Mouse (Mus musculus) midbrain, embryonic 14.5 days (tissue): ENCODE data around the gene Ppp1r14d. TPM values are rescaled to one million over a fixed set of nuclear protein-coding genes. Genes with fewer than 3 reads are reported as not detected.

Experiments
- ATAC-seq: fragments of 200-750 bp; cut with Nextera tagmentation; 2 replicates; pipeline ENCODE4 v1.8.0; 2017; ENCODE audit warnings: moderate number of reproducible peaks, moderate library complexity; ENCODE audit not compliant: low FRiP score, low TSS enrichment
- DNase-seq: peaks from one replicate; pipeline ENCODE4 v3.0.0-alpha.2; 2015
- H3K27ac ChIP-seq: fragments of 300-500 bp; sonication (generic); replicated peaks from 2 replicates; pipeline ENCODE4 v1.5.1; 2014; ENCODE audit warnings: mild to moderate bottlenecking, low read depth, low read length, moderate library complexity
- H3K27me3 ChIP-seq: fragments of 300-500 bp; sonication (generic); 2 replicates; pipeline ENCODE4 v1.6.1; 2014; ENCODE audit warnings: low read length, control low read depth, mixed read lengths; ENCODE audit not compliant: control insufficient read depth, insufficient read depth
- H3K36me3 ChIP-seq: fragments of 300-500 bp; sonication (generic); 2 replicates; pipeline ENCODE4 v1.6.1; 2014; ENCODE audit warnings: low read length, control low read depth; ENCODE audit not compliant: control insufficient read depth, insufficient read depth
- H3K4me1 ChIP-seq: fragments of 300-500 bp; sonication (generic); 2 replicates; pipeline ENCODE4 v1.6.1; 2014; ENCODE audit warnings: mild to moderate bottlenecking, antibody characterized with exemption, low read length, control low read depth; ENCODE audit not compliant: control insufficient read depth, insufficient read depth
- H3K4me2 ChIP-seq: fragments of 300-500 bp; sonication (generic); 2 replicates; pipeline ENCODE4 v1.6.1; 2014; ENCODE audit warnings: mild to moderate bottlenecking, low read length, moderate library complexity
- H3K4me3 ChIP-seq: fragments of 300-500 bp; sonication (generic); replicated peaks from 2 replicates; pipeline ENCODE4 v1.5.1; 2014; ENCODE audit warnings: low read depth, low read length
- H3K9ac ChIP-seq: fragments of 300-500 bp; sonication (generic); replicated peaks from 2 replicates; pipeline ENCODE4 v1.6.1; 2014; ENCODE audit warnings: mild to moderate bottlenecking, low read length, moderate library complexity
- H3K9me3 ChIP-seq: fragments of 300-500 bp; sonication (generic); 2 replicates; pipeline ENCODE4 v1.6.1; 2016; ENCODE audit warnings: low read length, control low read depth, mixed read lengths; ENCODE audit not compliant: control insufficient read depth
- WGBS: fragments of 180-500 bp; shearing (Covaris S2); extraction: QIAGEN DNeasy Blood & Tissue Kit; methylation state at CpG from one replicate; pipeline ENCODE4 v1.1.7; 2014; 5-methylcytosine and 5-hydroxymethylcytosine counted together
- polyA plus RNA-seq: library from polyadenylated mRNA; unstranded; fragments of >200 nt; fragmentation: Nextera tagmentation; extraction: Ambion mirVana; gene quantifications from 2 replicates; pipeline ENCODE4 v1.2.1, GENCODE M21; 2014

Ppp1r14d gene
- polyA plus RNA-seq, 1 experiment from 2014 or later, result not detected

DNA sequence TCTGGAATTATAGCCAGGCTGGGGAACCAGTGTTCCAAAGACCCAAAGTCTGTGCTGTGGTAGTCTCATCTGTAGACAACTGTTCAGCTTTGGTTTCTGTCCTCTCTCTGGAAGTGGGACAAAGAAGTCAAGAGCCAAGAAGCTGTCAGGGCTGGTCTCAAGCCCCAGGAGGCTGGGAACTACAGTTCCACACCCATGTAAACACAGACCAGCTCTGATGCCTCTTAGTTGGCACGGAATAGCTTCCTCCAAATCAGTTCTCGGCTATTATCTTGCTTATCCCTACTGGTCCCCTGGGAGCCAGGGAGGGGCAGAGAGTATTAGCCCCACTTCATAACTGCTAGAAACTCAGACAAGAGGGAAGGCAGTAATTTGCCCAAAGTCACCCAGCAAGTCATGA is 31.6 kb upstream of the Ppp1r14d start:
- Histone ChIP-seq H3K4me3 (no peak overlapping the region), H3K27me3 (no peaks in the 10 kb centered on the region), H3K4me1 (no peaks in the 10 kb centered on the region), H3K4me2 (no peak overlapping the region), H3K27ac (no peak overlapping the region), H3K9me3 (no peaks in the 10 kb centered on the region), H3K9ac (no peak overlapping the region), H3K36me3 (no peaks in the 10 kb centered on the region)
- 59% methylated on average over 2 of the region's 2 CpGs for WGBS
- no peak for DNase-seq
- ATAC-seq, result no peak

DNA sequence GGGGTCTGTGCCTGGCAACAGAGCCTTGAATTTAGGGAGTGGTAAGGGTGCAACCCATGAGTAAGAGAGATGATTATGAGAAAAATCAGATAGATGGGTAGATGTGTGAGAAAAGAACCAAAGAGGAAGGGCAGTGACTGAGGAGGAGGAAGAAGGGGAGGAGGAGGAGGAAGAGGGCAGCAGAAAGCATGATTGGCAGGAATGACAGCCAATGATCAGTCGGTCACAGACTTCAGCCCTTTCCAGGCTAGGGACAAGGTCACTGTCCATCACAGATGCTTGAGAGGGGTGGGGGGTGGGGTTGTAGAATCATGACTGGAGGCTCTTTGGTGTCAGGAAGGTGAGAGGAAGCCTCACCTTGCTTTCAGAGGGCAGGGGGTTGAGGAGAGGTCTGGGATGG is 30.8 kb upstream of the Ppp1r14d start:
- Histone ChIP-seq H3K36me3 (no peaks in the 10 kb centered on the region), H3K27me3 (no peaks in the 10 kb centered on the region), H3K9ac (no peak overlapping the region), H3K27ac (no peak overlapping the region), H3K4me2 (no peak overlapping the region), H3K4me3 (no peak overlapping the region), H3K9me3 (no peaks in the 10 kb centered on the region), H3K4me1 (no peaks in the 10 kb centered on the region)
- DNase-seq (no peak), ATAC-seq (no peak)
- WGBS, result 88% methylated on average over 1 of the region's 1 CpGs

DNA sequence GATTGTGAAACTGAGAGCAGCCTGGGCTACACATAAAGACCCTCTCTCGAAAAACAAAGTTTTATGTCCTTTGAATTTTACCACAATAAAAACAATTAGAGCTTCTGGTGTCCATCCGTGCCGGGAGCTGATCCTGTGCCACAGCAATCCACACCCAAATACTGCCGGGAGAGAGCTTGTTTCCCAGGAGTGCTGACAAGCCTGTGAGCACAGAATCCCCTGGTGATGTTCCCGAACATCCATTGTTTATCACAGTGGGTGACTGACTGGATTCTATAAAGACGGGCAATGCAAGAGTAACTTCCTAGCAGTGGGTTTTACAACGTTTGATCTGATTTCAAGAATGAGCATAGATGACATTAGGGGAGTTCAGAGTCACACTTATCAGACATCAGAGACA is 25.3 kb upstream of the Ppp1r14d start:
- no peak overlapping the region for H3K9ac ChIP-seq
- H3K4me2 ChIP-seq, result no peak overlapping the region
- H3K36me3 ChIP-seq, result no peaks in the 10 kb centered on the region
- no peaks in the 10 kb centered on the region for H3K9me3 ChIP-seq
- H3K27me3 ChIP-seq, result peaks cover 5% of the 10 kb centered on the region; the same call in 1 of the 2 replicates
- 2% methylated on average over 7 of the region's 7 CpGs for WGBS
- DNase-seq (no peak), ATAC-seq (no peak)
- no peak overlapping the region for H3K4me3 ChIP-seq
- H3K4me1 ChIP-seq, result no peaks in the 10 kb centered on the region
- no peak overlapping the region for H3K27ac ChIP-seq

DNA sequence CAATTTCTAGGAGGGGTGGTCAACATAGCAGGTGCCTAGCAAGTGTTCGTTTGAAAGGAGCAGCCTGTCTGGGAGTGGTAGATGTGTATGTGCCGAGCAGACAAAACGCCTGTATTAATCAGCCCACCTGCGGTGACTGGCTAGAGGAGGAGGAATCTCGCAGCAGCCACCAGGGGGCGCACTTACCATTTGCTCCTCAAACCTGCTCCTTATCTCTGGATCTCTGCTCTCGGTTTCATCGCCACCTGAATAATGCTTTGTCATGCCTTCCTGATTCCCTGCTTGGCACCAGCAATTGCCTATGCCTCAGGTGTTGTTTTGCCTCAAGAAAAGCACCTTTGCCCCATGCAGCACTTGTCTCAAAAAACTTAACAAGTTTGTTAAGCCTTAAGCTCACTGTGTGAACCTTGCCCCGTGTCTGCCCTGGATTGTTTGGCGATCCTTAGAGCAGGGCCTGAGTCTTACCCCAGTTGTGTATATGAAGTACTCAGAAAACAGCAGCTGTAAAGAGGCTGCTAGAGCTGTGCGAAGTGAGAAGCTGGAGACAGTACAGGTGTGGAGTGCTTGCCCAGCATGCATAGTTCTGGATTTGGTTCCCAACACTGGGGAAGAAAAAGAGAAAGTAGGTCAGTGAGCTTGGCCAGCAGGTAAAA is 21.2 kb upstream of the Ppp1r14d start:
- no peaks in the 10 kb centered on the region for H3K36me3 ChIP-seq
- H3K4me2 ChIP-seq, result 0 out of 2 replicates have a peak overlapping the region, but pooled peaks have one; percentile 15
- DNase-seq (peak; percentile 91), ATAC-seq (peak; percentile 48; the same call in 1 of the 2 replicates)
- peaks cover 5% of the 10 kb centered on the region; the same call in 1 of the 2 replicates for H3K27me3 ChIP-seq
- no peak overlapping the region for H3K4me3 ChIP-seq
- no peak overlapping the region for H3K9ac ChIP-seq
- H3K27ac ChIP-seq, result no peak overlapping the region
- no peaks in the 10 kb centered on the region for H3K4me1 ChIP-seq
- WGBS, result 15% methylated on average over 11 of the region's 11 CpGs
- no peaks in the 10 kb centered on the region for H3K9me3 ChIP-seq

DNA sequence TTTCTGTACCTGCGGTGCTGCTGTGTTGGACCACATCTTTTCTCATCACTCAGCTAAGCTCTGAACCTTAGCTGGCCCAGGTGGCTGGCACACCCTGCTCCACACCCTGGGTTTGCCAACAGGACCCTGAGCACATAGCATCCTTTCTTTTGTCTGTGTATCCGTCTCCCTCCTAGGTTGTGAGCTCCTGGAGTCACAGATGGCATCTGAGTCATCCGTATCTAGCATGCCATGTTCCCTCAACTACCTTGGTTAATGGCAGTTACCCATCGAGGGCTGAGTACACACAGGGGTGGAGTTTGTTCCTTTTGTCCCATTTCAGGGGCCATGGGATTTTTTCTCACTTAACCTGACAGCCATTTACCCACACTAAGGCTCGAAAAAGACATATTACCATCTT is 20.7 kb upstream of the Ppp1r14d start:
- peaks cover 5% of the 10 kb centered on the region; the same call in 1 of the 2 replicates for H3K27me3 ChIP-seq
- DNase-seq (no peak), ATAC-seq (no peak)
- H3K4me3 ChIP-seq, result no peak overlapping the region
- H3K9ac ChIP-seq, result no peak overlapping the region
- WGBS, result 69% methylated on average over 5 of the region's 5 CpGs
- H3K4me1 ChIP-seq, result no peaks in the 10 kb centered on the region
- H3K4me2 ChIP-seq, result 0 out of 2 replicates have a peak overlapping the region, but pooled peaks have one; percentile 15
- H3K36me3 ChIP-seq, result no peaks in the 10 kb centered on the region
- H3K9me3 ChIP-seq, result no peaks in the 10 kb centered on the region
- H3K27ac ChIP-seq, result no peak overlapping the region

DNA sequence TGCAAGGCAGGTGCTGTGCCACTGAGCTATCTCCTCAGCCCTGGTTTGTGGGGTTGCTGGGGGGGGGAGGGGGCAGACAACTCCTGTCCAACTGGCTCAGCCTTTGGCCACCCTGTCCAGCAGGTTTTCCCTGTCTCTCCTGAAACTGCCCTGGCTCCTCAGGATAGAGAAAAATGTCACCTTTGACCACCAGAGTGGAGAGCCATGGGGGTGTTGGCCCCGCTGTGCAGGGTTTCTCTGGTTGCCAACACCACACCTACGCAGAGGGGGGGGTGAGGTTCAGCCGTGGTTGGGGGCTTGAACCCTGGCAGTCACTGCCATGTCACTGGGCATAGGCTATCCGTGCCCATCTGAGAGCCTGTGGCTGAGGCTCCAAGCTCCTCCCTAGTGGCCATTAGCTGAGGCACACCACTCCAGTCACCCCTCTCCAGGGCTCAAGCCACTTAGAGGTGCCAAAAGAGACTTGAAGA is 19.9 kb upstream of the Ppp1r14d start:
- WGBS, result 88% methylated on average over 4 of the region's 4 CpGs
- Histone ChIP-seq H3K4me2 (no peak overlapping the region), H3K4me1 (no peaks in the 10 kb centered on the region), H3K9me3 (no peaks in the 10 kb centered on the region), H3K9ac (no peak overlapping the region), H3K4me3 (no peak overlapping the region), H3K27ac (no peak overlapping the region), H3K27me3 (peaks cover 2% of the 10 kb centered on the region; the same call in 1 of the 2 replicates), H3K36me3 (no peaks in the 10 kb centered on the region)
- no peak for ATAC-seq
- DNase-seq, result no peak

DNA sequence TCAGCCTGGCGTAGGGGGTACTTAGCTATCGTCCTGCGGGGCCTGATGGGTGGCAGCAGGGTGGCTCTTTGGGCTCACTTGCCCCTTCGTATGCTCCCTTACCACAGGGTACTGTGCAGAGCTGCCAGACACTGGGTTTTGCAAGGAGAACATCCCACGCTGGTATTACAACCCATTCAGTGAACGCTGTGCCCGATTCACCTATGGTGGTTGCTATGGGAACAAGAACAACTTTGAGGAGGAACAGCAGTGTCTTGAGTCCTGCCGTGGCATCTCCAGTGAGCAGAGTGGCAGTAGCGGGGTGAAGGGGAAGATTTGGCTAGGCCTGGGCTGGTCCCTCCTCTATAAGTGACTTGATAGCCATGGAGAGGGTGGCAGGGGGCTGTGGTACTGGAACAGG is 18.2 kb upstream of the Ppp1r14d start:
- ATAC-seq (no peak), DNase-seq (no peak)
- Histone ChIP-seq H3K4me3 (no peak overlapping the region), H3K4me2 (no peak overlapping the region), H3K36me3 (no peaks in the 10 kb centered on the region), H3K4me1 (no peaks in the 10 kb centered on the region), H3K9ac (no peak overlapping the region), H3K27ac (no peak overlapping the region), H3K27me3 (peaks cover 2% of the 10 kb centered on the region; the same call in 1 of the 2 replicates), H3K9me3 (no peaks in the 10 kb centered on the region)
- WGBS, result 83% methylated on average over 9 of the region's 9 CpGs

DNA sequence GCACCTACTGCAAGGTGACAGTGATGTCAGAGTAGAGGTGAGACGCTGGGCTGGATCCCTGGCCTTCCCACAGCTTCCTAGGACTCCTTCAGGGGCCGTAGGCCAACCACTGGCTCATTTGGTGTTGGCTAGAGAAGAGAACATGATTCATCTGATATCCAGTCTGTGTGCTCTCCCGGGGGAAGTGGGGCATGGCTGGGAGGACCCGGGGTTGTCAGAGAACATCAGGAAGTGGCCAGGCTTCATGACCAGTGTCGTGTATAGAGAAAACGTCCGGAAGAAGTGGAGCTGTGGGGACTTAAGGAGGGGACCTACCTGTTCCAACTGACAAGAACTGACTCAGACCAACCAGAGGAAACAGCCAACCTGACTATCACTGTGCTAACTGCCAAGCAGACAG is 15.5 kb upstream of the Ppp1r14d start:
- WGBS, result 86% methylated on average over 7 of the region's 7 CpGs
- no peak overlapping the region for H3K4me3 ChIP-seq
- H3K4me2 ChIP-seq, result no peak overlapping the region
- H3K27me3 ChIP-seq, result peaks cover 2% of the 10 kb centered on the region; the same call in 1 of the 2 replicates
- H3K9me3 ChIP-seq, result no peaks in the 10 kb centered on the region
- no peaks in the 10 kb centered on the region for H3K36me3 ChIP-seq
- no peak for DNase-seq
- ATAC-seq, result no peak
- H3K27ac ChIP-seq, result no peak overlapping the region
- no peaks in the 10 kb centered on the region for H3K4me1 ChIP-seq
- no peak overlapping the region for H3K9ac ChIP-seq

DNA sequence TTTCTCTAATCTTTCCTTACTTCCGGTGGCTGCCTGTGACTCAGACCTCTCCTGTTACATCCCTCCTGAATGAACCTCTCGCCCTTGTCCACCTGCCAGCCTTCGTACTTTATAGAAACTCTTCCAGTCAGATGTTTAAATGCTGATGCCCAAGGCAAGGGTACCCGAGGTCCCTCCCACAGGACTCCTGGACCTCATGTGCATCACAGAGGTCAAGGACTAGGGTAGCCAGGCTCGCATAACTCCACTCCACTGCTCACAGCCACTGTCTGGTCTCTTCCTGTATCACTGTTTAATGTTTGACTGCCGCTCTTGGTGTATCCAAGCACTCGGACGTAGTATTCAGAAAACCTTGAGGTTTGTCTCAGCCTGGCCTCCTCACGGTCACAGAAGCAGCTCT is 12.8 kb upstream of the Ppp1r14d start:
- no peak overlapping the region for H3K9ac ChIP-seq
- ATAC-seq (no peak), DNase-seq (no peak)
- WGBS, result 84% methylated on average over 9 of the region's 9 CpGs
- no peaks in the 10 kb centered on the region for H3K9me3 ChIP-seq
- H3K4me2 ChIP-seq, result no peak overlapping the region
- H3K4me1 ChIP-seq, result peaks cover under 1% of the 10 kb centered on the region
- no peaks in the 10 kb centered on the region for H3K36me3 ChIP-seq
- no peak overlapping the region for H3K4me3 ChIP-seq
- peaks cover 20% of the 10 kb centered on the region for H3K27me3 ChIP-seq
- no peak overlapping the region for H3K27ac ChIP-seq
